Mouse (Mus musculus): Measurements from ENCODE around the gene Fgfr2.

Fgfr2 gene

GRCm38 (mm10) chr7:130789456-130789855 is 2333.7 kb downstream of the Fgfr2 start:
- DNase-seq (ENCODE audit: low read depth): no peak

GRCm38 (mm10) chr7:130788950-130789349 is 2334.2 kb downstream of the Fgfr2 start:
- DNase-seq (ENCODE audit: low read depth): no peak

GRCm38 (mm10) chr7:130787537-130787936 is 2335.6 kb downstream of the Fgfr2 start:
- DNase-seq (ENCODE audit: low read depth): no peak

- no peak for DNase-seq (ENCODE audit: low read depth)
These were observed 2336.4 kb downstream of the Fgfr2 start for GRCm38 (mm10) chr7:130786708-130787107.

- DNase-seq (ENCODE audit: low read depth): no peak
These were observed 2337.1 kb downstream of the Fgfr2 start for GRCm38 (mm10) chr7:130785923-130786575.

GRCm38 (mm10) chr7:130782501-130783050 is 2340.6 kb downstream of the Fgfr2 start:
- DNase-seq (ENCODE audit: low read depth): no peak

- no peak for DNase-seq (ENCODE audit: low read depth)
These were observed 2342.2 kb downstream of the Fgfr2 start for GRCm38 (mm10) chr7:130780866-130781419.

GRCm38 (mm10) chr7:130773914-130774630 is 2349.1 kb downstream of the Fgfr2 start, which contains the start of gene Btbd16:
Gene Btbd16 (plus strand): TSS chr7:130774069.
- DNase-seq (ENCODE audit: low read depth): no peak

GRCm38 (mm10) chr7:130773171-130773830 is 2349.8 kb downstream of the Fgfr2 start:
- DNase-seq (ENCODE audit: low read depth): peak; percentile 45

GRCm38 (mm10) chr7:130770707-130771106 is 2352.4 kb downstream of the Fgfr2 start:
- DNase-seq (ENCODE audit: low read depth): peak; percentile 70

GRCm38 (mm10) chr7:130768151-130768550 is 2355.0 kb downstream of the Fgfr2 start:
- DNase-seq (ENCODE audit: low read depth): no peak

GRCm38 (mm10) chr7:130766411-130767170 is 2356.6 kb downstream of the Fgfr2 start:
- no peak for DNase-seq (ENCODE audit: low read depth)

GRCm38 (mm10) chr7:130764160-130764559 is 2359.0 kb downstream of the Fgfr2 start:
- DNase-seq (ENCODE audit: low read depth): no peak

GRCm38 (mm10) chr7:130762071-130762897 is 2360.9 kb downstream of the Fgfr2 start:
- peak; percentile 66 for DNase-seq (ENCODE audit: low read depth)

- DNase-seq (ENCODE audit: low read depth): no peak
These were observed 2365.8 kb downstream of the Fgfr2 start for GRCm38 (mm10) chr7:130757326-130757865.

- DNase-seq (ENCODE audit: low read depth): no peak
These were observed 2366.8 kb downstream of the Fgfr2 start for GRCm38 (mm10) chr7:130756343-130756835.

- peak; percentile 34 for DNase-seq (ENCODE audit: low read depth)
These were observed 2368.4 kb downstream of the Fgfr2 start for GRCm38 (mm10) chr7:130754790-130755189.

GRCm38 (mm10) chr7:130751678-130752077 is 2371.5 kb downstream of the Fgfr2 start:
- no peak for DNase-seq (ENCODE audit: low read depth)

GRCm38 (mm10) chr7:130750752-130751490 is 2372.2 kb downstream of the Fgfr2 start:
- no peak for DNase-seq (ENCODE audit: low read depth)

Measured in 416B (cell line).